In genomic region chr11:84136453-84136852, GRCm38 (mm10) we compare ENCODE assay signal across 46 mouse cellular contexts. TPM values are rescaled to one million over a fixed set of nuclear protein-coding genes. Genes with fewer than 3 reads are reported as not detected.
"Had no signal": no experiment of that assay in that cellular context is flagged by ENCODE, and none has a peak within 500 bp of the region (broad histone marks: within the 10 kb centered on the region; RNA-seq: fewer than 3 reads in every experiment).

No protein-coding gene starts in this region.

- H3K9ac ChIP-seq: limb, embryonic 12.5 days; limb, embryonic 13.5 days; limb, embryonic 15.5 days; liver, embryonic 12.5 days; liver, embryonic 13.5 days; liver, embryonic 14.5 days; liver, embryonic 15.5 days; liver, postnatal 0 days; lung, embryonic 14.5 days; lung, embryonic 15.5 days; midbrain, embryonic 12.5 days; midbrain, embryonic 13.5 days; midbrain, embryonic 15.5 days; neural tube, embryonic 12.5 days; neural tube, embryonic 13.5 days had no signal

- ATAC-seq: liver, embryonic 12.5 days; liver, postnatal 0 days; midbrain, embryonic 13.5 days; midbrain, embryonic 15.5 days; midbrain, embryonic 16.5 days had no signal

- H3K4me2 ChIP-seq: limb, embryonic 12.5 days; limb, embryonic 13.5 days; limb, embryonic 15.5 days; liver, embryonic 11.5 days; liver, embryonic 12.5 days; liver, embryonic 13.5 days; liver, embryonic 15.5 days; lung, embryonic 14.5 days; lung, embryonic 15.5 days; midbrain, embryonic 11.5 days; midbrain, embryonic 12.5 days; midbrain, embryonic 13.5 days; midbrain, embryonic 15.5 days; neural tube, embryonic 12.5 days; neural tube, embryonic 13.5 days had no signal

- H3K4me3 ChIP-seq: limb, embryonic 10.5 days; limb, embryonic 12.5 days; limb, embryonic 13.5 days; limb, embryonic 15.5 days; liver, embryonic 12.5 days; liver, embryonic 13.5 days; liver, embryonic 15.5 days; lung, embryonic 15.5 days; megakaryocyte, embryonic 14.5 days; midbrain, embryonic 10.5 days; midbrain, embryonic 12.5 days; midbrain, embryonic 13.5 days; midbrain, embryonic 15.5 days; myocyte; neural tube, embryonic 12.5 days; neural tube, embryonic 13.5 days had no signal

- H3K4me1 ChIP-seq: limb, embryonic 10.5 days; limb, embryonic 12.5 days; limb, embryonic 13.5 days; limb, embryonic 15.5 days; liver, embryonic 12.5 days; liver, embryonic 13.5 days; liver, embryonic 15.5 days; lung, embryonic 15.5 days; megakaryocyte, embryonic 14.5 days; neural tube, embryonic 12.5 days had no signal

- DNase-seq: left cerebral cortex, postnatal 4 days; liver; liver, embryonic 13.5 days; liver, postnatal 0 days; lung, adult 18-20 months; lung, adult 2 months; lung, embryonic 14.5 days; lung, postnatal 10 days; lung, postnatal 14 days; lung, postnatal 36 days; lung, postnatal 4 days; midbrain, embryonic 14.5 days had no signal

- H3K9me3 ChIP-seq: limb, embryonic 10.5 days; limb, embryonic 12.5 days; limb, embryonic 13.5 days; limb, embryonic 15.5 days; liver, embryonic 12.5 days; liver, embryonic 13.5 days; liver, embryonic 15.5 days; lung, embryonic 15.5 days; megakaryocyte, embryonic 14.5 days; midbrain, embryonic 10.5 days; midbrain, embryonic 12.5 days; midbrain, embryonic 13.5 days; midbrain, embryonic 15.5 days; neural tube, embryonic 12.5 days; neural tube, embryonic 13.5 days had no signal

- H3K27ac ChIP-seq: limb, embryonic 10.5 days; limb, embryonic 12.5 days; limb, embryonic 13.5 days; limb, embryonic 15.5 days; liver, embryonic 12.5 days; liver, embryonic 13.5 days; liver, embryonic 14.5 days; liver, embryonic 15.5 days; lung, embryonic 15.5 days; macrophage; midbrain, embryonic 10.5 days; midbrain, embryonic 12.5 days; midbrain, embryonic 13.5 days; midbrain, embryonic 15.5 days; neural tube, embryonic 12.5 days; neural tube, embryonic 13.5 days had no signal

- H3K27me3 ChIP-seq: limb, embryonic 12.5 days; limb, embryonic 13.5 days; limb, embryonic 15.5 days; lung, embryonic 15.5 days; midbrain, embryonic 12.5 days; midbrain, embryonic 13.5 days; midbrain, embryonic 15.5 days; neural tube, embryonic 12.5 days; neural tube, embryonic 13.5 days had no signal

- H3K36me3 ChIP-seq: limb, embryonic 10.5 days; limb, embryonic 12.5 days; limb, embryonic 13.5 days; limb, embryonic 15.5 days; liver, embryonic 12.5 days; liver, embryonic 13.5 days; liver, embryonic 15.5 days; lung, embryonic 15.5 days; midbrain, embryonic 12.5 days; midbrain, embryonic 13.5 days; midbrain, embryonic 15.5 days; neural tube, embryonic 12.5 days; neural tube, embryonic 13.5 days had no signal

RNA-seq across cellular contexts. Expression of gene Gm11437, which starts 30.8 kb away (rescaled TPM):
- total RNA-seq: left cerebral cortex, postnatal 10 days; left cerebral cortex, postnatal 14 days; left cerebral cortex, postnatal 25 days; left cerebral cortex, postnatal 36 days; left cerebral cortex, postnatal 4 days; megakaryocyte progenitor cell, adult 5-6 weeks; megakaryocyte, adult 5-6 weeks; megakaryocyte-erythroid progenitor cell, adult 5-6 weeks; midbrain, postnatal 0 days; monocyte, adult 5-6 weeks had no signal
- polyA plus RNA-seq: limb, embryonic 10.5 days; limb, embryonic 11.5 days; limb, embryonic 12.5 days; limb, embryonic 13.5 days; limb, embryonic 14.5 days; limb, embryonic 15.5 days; liver, embryonic 11.5 days; liver, embryonic 12.5 days; liver, embryonic 13.5 days; liver, embryonic 14.5 days; liver, embryonic 15.5 days; liver, embryonic 16.5 days; lung, adult 2 months; lung, embryonic 14.5 days; lung, embryonic 16.5 days; macrophage; midbrain, embryonic 10.5 days; midbrain, embryonic 11.5 days; midbrain, embryonic 12.5 days; myocyte; neural tube, embryonic 11.5 days; neural tube, embryonic 12.5 days had no signal
